Mouse (Mus musculus) lung, adult 2 months (tissue): ENCODE data around the gene Taf5. TPM values are rescaled to one million over a fixed set of nuclear protein-coding genes. Genes with fewer than 3 reads are reported as not detected.

Experiments
- DNase-seq: peaks from one replicate; pipeline ENCODE4 v3.0.0; 2022
- H3K4me1 ChIP-seq: fragments of 200-500 bp; 2 replicates; pipeline ENCODE4 v1.6.1; 2011; ENCODE audit warnings: low read length; ENCODE audit not compliant: control insufficient read depth, insufficient read depth
- H3K4me3 ChIP-seq: fragments of 200-500 bp; replicated peaks from 2 replicates; pipeline ENCODE3; 2011; ENCODE audit warnings: low read depth, mild to moderate bottlenecking, control low read depth, low read length; ENCODE audit errors: extremely low read depth
- CTCF ChIP-seq: fragments of 200-500 bp; IDR thresholded peaks from 2 replicates; pipeline ENCODE4 v1.5.1; 2011; ENCODE audit warnings: mild to moderate bottlenecking, low read length, control low read depth; ENCODE audit not compliant: insufficient read depth
- POLR2A ChIP-seq: fragments of 200-500 bp; IDR thresholded peaks from 2 replicates; pipeline ENCODE4 v1.6.1; 2011; ENCODE audit warnings: low read depth, mild to moderate bottlenecking, control low read depth, low read length, borderline replicate concordance; ENCODE audit errors: extremely low read depth
- WGBS: fragments of 180-500 bp; shearing (Covaris S2); methylation state at CpG from one replicate; pipeline ENCODE4 v1.1.7; 2018; 5-methylcytosine and 5-hydroxymethylcytosine counted together
- polyA plus RNA-seq: library from polyadenylated mRNA; depleted of rRNA; stranded (reverse); fragments of >200 nt; gene quantifications from 2 replicates; pipeline ENCODE4 v1.2.3, GENCODE M21; 2012

Taf5 gene
- polyA plus RNA-seq, 1 experiment, result 2.3 TPM

DNA sequence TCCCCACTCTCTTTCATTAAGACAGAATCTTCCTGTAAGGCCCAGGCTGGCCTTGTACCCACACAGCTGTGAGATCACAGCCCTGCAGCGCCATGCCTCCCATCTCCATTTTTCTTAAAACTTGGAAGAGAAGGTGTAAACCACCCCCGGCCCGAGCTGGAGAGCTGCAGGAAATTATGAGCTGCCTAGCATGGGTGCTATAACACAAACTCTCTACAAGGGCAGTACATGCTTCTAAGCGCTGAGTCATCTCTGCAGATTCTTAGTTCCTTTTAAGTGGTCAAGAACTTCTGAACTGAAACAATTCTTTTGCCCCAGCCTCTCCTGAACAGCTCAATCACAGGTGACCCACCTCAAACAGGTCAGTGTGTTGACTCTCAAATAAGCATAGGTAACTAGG lies 32.6 kb upstream of the Taf5 start:
- 72% methylated on average over 4 of the region's 4 CpGs for WGBS
- TF ChIP-seq POLR2A (no peak), CTCF (no peak)
- Histone ChIP-seq H3K4me1 (no peaks in the 10 kb centered on the region), H3K4me3 (no peak overlapping the region)
- DNase-seq, result no peak

- no peak for TF ChIP-seq CTCF
- no peak for TF ChIP-seq POLR2A
- no peak for DNase-seq
- Histone ChIP-seq H3K4me3 (no peak overlapping the region), H3K4me1 (no peaks in the 10 kb centered on the region)
- 82% methylated on average over 3 of the region's 3 CpGs for WGBS
Observed at GRCm38 (mm10) chr19:47036596-47036995, 30.9 kb upstream of the Taf5 start.

GRCm38 (mm10) chr19:47040720-47041473 lies 26.6 kb upstream of the Taf5 start:
- WGBS, result 82% methylated on average over 3 of the region's 3 CpGs
- no peak overlapping the region for H3K4me3 ChIP-seq
- no peaks in the 10 kb centered on the region for H3K4me1 ChIP-seq
- TF ChIP-seq POLR2A, result no peak
- no peak for TF ChIP-seq CTCF
- DNase-seq, result no peak

- no peak for DNase-seq
- WGBS, result 76% methylated on average over 3 of the region's 3 CpGs
Observed at GRCm38 (mm10) chr19:47043608-47044007, 23.9 kb upstream of the Taf5 start.

GRCm38 (mm10) chr19:47046343-47046742 lies 21.2 kb upstream of the Taf5 start:
- no peak for DNase-seq
- Histone ChIP-seq H3K4me3 (no peak overlapping the region), H3K4me1 (peaks cover 3% of the 10 kb centered on the region; the same call in 1 of the 2 replicates)
- TF ChIP-seq POLR2A (no peak), CTCF (no peak)
- 96% methylated on average over 1 of the region's 1 CpGs for WGBS

More at GRCm38 (mm10) chr19:47043608-47044007, 23.9 kb upstream of the Taf5 start:
- Histone ChIP-seq H3K4me1 (no peaks in the 10 kb centered on the region), H3K4me3 (no peak overlapping the region)
- TF ChIP-seq CTCF (no peak), POLR2A (no peak)

DNA sequence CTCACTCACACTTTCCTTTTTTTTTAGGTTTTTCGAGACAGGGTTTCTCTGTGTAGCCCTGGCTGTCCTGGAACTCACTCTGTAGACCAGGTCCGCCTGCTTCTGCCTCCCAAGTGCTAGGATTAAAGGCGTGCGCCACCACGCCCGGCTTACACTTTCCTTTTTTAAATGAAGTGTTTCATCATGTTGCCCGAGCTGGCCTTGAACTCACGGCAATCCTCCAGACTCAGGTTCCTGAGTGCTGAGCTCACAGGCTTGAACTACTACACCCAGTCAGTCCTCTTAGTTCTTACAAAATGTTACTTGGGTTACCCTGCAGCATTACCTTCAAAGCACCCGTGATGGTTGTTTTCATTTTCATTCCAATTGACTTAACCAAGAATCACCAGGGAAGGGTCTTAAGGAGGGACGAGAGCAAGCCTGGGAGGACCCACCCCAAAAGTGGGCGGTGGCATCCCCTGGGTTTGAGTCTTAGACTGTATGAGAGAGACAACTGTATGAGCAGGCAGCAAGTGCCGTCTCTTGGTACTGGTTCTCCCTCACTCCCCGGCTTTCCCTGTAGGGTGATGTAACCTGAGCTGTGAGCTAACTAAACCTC lies 20.2 kb upstream of the Taf5 start:
- Histone ChIP-seq H3K4me3 (no peak overlapping the region), H3K4me1 (peaks cover 3% of the 10 kb centered on the region; the same call in 1 of the 2 replicates)
- no peak for TF ChIP-seq CTCF
- no peak for TF ChIP-seq POLR2A
- no peak for DNase-seq
- WGBS, result 88% methylated on average over 13 of the region's 13 CpGs

- Histone ChIP-seq H3K4me1 (peaks cover 3% of the 10 kb centered on the region; the same call in 1 of the 2 replicates), H3K4me3 (no peak overlapping the region)
- DNase-seq, result no peak
- TF ChIP-seq CTCF, result no peak
- TF ChIP-seq POLR2A, result no peak
- WGBS, result 71% methylated on average over 4 of the region's 4 CpGs
Observed at GRCm38 (mm10) chr19:47049061-47049460, 18.5 kb upstream of the Taf5 start.

GRCm38 (mm10) chr19:47049840-47050239 lies 17.7 kb upstream of the Taf5 start:
- H3K4me3 ChIP-seq, result peak overlapping the region; percentile 1
- peaks cover 3% of the 10 kb centered on the region; the same call in 1 of the 2 replicates for H3K4me1 ChIP-seq
- TF ChIP-seq CTCF (no peak), POLR2A (no peak)
- WGBS, result 8% methylated on average over 7 of the region's 7 CpGs
- no peak for DNase-seq

DNA sequence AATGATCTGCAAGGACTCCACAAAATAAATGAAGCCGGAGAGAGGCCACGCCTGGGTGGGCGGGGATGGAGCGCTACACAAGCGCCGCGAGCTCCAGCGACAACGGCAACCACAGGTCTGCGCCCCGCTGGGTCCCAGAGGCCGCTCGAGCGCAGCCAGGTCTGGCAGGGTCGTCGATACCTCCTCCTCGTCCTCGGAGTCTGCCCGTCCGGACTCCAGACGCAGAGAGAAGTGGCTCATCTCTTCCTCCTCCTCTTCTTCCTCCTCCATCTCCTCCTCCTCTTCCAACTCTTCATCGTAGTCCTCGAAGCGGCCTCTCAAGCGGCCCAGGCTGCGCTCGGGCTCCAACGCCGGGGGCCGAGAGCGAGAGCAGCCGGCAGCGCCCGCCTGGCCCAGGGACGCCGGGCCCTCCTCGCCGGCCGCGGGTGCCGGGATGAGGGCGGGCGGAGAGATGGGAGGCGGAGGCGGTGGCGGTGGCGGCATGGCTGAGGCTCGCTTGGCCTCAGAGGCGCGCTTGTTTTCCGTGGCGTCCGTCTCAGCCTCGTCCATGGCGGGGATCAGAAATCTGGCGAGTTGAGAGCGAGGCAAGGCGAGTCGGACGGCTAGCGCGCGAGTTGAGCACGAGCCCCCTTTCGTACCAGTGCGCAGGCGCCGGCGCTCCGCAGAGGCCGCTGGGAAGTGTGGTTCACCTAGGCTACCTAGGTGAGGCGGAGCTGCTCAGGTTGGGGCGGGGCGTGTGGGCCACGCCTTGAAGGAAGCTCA lies 17.1 kb upstream of the Taf5 start, which contains the start of gene Pcgf6:
TSS of gene Pcgf6 (minus strand) at position 636 of the 762 bp plus-strand sequence.
- TF ChIP-seq POLR2A (peak; percentile 38; the same call in 1 of the 2 replicates), CTCF (no peak)
- peak; percentile 78 for DNase-seq
- H3K4me1 ChIP-seq, result peaks cover 3% of the 10 kb centered on the region; the same call in 1 of the 2 replicates
- WGBS, result under 1% methylated on average over 74 of the region's 75 CpGs
- peak within 1 kb of the TSS; percentile 83 for H3K4me3 ChIP-seq
